Comparison of ENCODE assay signal across 24 mouse cellular contexts in genomic region chr3:124908925-124909324, GRCm38 (mm10).
"Had no signal": no experiment of that assay in that cellular context is flagged by ENCODE, and none has a peak within 500 bp of the region (broad histone marks: within the 10 kb centered on the region; RNA-seq: fewer than 3 reads in every experiment).

No protein-coding gene starts in this region.

- H3K9me3 ChIP-seq: heart, embryonic 10.5 days; heart, embryonic 12.5 days; hindbrain, embryonic 10.5 days; hindbrain, embryonic 12.5 days; intestine, embryonic 15.5 days; limb, embryonic 15.5 days; liver, embryonic 12.5 days had no signal

- H3K4me2 ChIP-seq: heart, embryonic 12.5 days; hindbrain, embryonic 12.5 days; hindbrain, embryonic 14.5 days; intestine, embryonic 15.5 days; limb, embryonic 15.5 days; liver, embryonic 12.5 days had no signal

- H3K27ac ChIP-seq: gastrocnemius, adult 2 months; heart, embryonic 10.5 days; hindbrain, embryonic 10.5 days; hindbrain, embryonic 12.5 days; hindbrain, embryonic 14.5 days; intestine, embryonic 15.5 days; layer of hippocampus, adult 2 months; left cerebral cortex, adult 2 months; limb, embryonic 15.5 days; liver, embryonic 12.5 days; liver, embryonic 14.5 days had no signal

- H3K36me3 ChIP-seq: heart, embryonic 10.5 days; heart, embryonic 12.5 days; hindbrain, embryonic 10.5 days; hindbrain, embryonic 12.5 days; intestine, embryonic 15.5 days; limb, embryonic 15.5 days; liver, embryonic 12.5 days had no signal

- H3K9ac ChIP-seq: heart, embryonic 12.5 days; hindbrain, embryonic 12.5 days; hindbrain, embryonic 14.5 days; intestine, embryonic 15.5 days; limb, embryonic 15.5 days; liver, embryonic 12.5 days; liver, embryonic 14.5 days had no signal

- H3K27me3 ChIP-seq: heart, embryonic 12.5 days; hindbrain, embryonic 12.5 days; intestine, embryonic 15.5 days; limb, embryonic 15.5 days; liver, embryonic 12.5 days had no signal

- DNase-seq: gastrocnemius, adult 2 months; gastrocnemius, postnatal 10 days; gastrocnemius, postnatal 25 days; heart, adult 18-20 months; heart, postnatal 10 days; heart, postnatal 4 days; kidney, adult 18-20 months; kidney, adult 8-10 months; kidney, postnatal 10 days; kidney, postnatal 4 days had no signal

- H3K4me3 ChIP-seq: gastrocnemius, adult 2 months; heart, embryonic 10.5 days; heart, embryonic 12.5 days; hindbrain, embryonic 10.5 days; hindbrain, embryonic 12.5 days; intestine, embryonic 15.5 days; layer of hippocampus, adult 2 months; left cerebral cortex, adult 2 months; limb, embryonic 15.5 days; liver, embryonic 12.5 days had no signal

- H3K4me1 ChIP-seq: heart, embryonic 10.5 days; heart, embryonic 12.5 days; hindbrain, embryonic 10.5 days; hindbrain, embryonic 12.5 days; intestine, embryonic 15.5 days; limb, embryonic 15.5 days; liver, embryonic 12.5 days had no signal

- ATAC-seq: hindbrain, embryonic 16.5 days; inflammation-experienced regulatory T-cells, adult 6 months; intestine, embryonic 15.5 days; intestine, postnatal 0 days; liver, embryonic 12.5 days had no signal
